Mouse (Mus musculus) intestine, embryonic 15.5 days (tissue): ENCODE measurements around the gene Rarg. TPM values are rescaled to one million over a fixed set of nuclear protein-coding genes. Genes with fewer than 3 reads are reported as not detected.

Experiments used
- ATAC-seq: fragments of 200-750 bp; cut with Nextera tagmentation; 2 replicates; pipeline ENCODE4 v1.8.0; 2017; ENCODE audit warnings: moderate TSS enrichment, moderate library complexity
- H3K27ac ChIP-seq: fragments of 300-500 bp; sonication (generic); 2 replicates; pipeline ENCODE4 v1.5.1; 2015; ENCODE audit warnings: mild to moderate bottlenecking, inconsistent platforms
- H3K27me3 ChIP-seq: fragments of 300-500 bp; sonication (generic); replicated peaks from 2 replicates; pipeline ENCODE4 v1.6.1; 2015; ENCODE audit warnings: inconsistent platforms
- H3K36me3 ChIP-seq: fragments of 300-500 bp; sonication (generic); 2 replicates; pipeline ENCODE4 v1.6.1; 2015; ENCODE audit warnings: inconsistent platforms
- H3K4me1 ChIP-seq: fragments of 300-500 bp; sonication (generic); replicated peaks from 2 replicates; pipeline ENCODE4 v1.6.1; 2015; ENCODE audit warnings: inconsistent platforms
- H3K4me2 ChIP-seq: fragments of 300-500 bp; sonication (generic); replicated peaks from 2 replicates; pipeline ENCODE4 v1.6.1; 2015; ENCODE audit warnings: mild to moderate bottlenecking, inconsistent platforms
- H3K4me3 ChIP-seq: fragments of 300-500 bp; sonication (generic); replicated peaks from 2 replicates; pipeline ENCODE4 v1.5.1; 2015; ENCODE audit warnings: inconsistent platforms
- H3K9ac ChIP-seq: fragments of 300-500 bp; sonication (generic); 2 replicates; pipeline ENCODE4 v1.6.1; 2015; ENCODE audit warnings: inconsistent platforms
- H3K9me3 ChIP-seq: fragments of 300-500 bp; sonication (generic); 2 replicates; pipeline ENCODE4 v1.6.1; 2016; ENCODE audit warnings: inconsistent platforms
- WGBS: fragments of 180-500 bp; shearing (Covaris S2); methylation state at CpG from one replicate; pipeline ENCODE4 v1.1.7; 2015; 5-methylcytosine and 5-hydroxymethylcytosine counted together
- polyA plus RNA-seq: library from polyadenylated mRNA; unstranded; fragments of >200 nt; fragmentation: Nextera tagmentation; extraction: Ambion mirVana; gene quantifications from 2 replicates; pipeline ENCODE4 v1.2.1, GENCODE M21; 2015

Gene Rarg
- 15.8 and 16.5 TPM in 2 replicates for polyA plus RNA-seq

DNA sequence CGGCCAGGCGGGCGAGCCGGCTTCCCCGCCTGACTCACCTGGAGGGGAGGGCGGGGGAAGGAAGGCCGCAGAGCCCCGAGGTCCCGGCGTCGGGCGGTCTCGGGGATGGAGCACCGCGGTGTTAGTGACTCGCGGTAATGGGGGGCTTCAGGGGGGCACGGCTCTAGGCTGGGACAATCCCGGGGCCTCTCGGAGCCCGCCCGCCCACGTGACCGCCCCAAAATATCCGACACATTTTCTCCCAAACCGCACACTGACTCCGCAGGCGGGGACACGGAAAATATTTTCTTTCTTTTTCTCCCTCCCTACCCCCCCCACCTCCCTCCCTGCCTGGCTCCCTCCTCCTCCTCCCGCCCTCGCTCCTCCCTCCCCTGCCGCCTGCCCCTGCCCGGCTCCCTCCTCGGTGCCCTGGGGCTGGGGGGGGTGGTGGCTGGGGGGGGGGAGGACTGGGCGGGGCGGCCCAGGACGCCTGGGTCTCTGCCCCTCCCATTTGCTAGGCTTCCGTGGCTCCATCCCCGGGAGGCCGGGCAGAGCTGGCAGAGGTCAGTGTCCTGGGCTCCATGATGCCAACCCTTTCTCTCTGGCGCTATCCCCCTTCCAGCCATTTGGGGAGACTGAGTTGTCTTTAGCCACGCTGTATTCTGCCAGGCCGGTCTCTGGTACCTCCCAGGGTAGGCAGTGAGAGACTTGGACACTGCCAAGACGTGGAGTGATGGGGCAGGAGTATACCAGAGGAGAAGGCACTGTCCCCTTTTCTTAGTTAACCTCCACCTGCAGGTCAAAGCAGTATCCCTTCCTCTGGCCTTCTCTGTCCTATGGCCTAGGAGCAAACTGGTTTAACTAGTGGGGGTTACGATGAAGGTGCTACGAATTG lies at the start of gene Rarg:
Gene Rarg, minus strand, starts transcription at position 316 of the 874 bp plus-strand sequence.
- H3K27ac ChIP-seq = peak within 1 kb of the TSS; percentile 40; the same call in 1 of the 2 replicates
- H3K36me3 ChIP-seq = no peaks in the 10 kb centered on the region
- H3K4me1 ChIP-seq = peaks cover 30% of the 10 kb centered on the region
- 2% methylated on average over 37 of the region's 46 CpGs for WGBS
- H3K4me2 ChIP-seq = peak within 1 kb of the TSS; percentile 94
- H3K9me3 ChIP-seq = no peaks in the 10 kb centered on the region
- 0 out of 2 replicates have a peak, but pooled peaks cover 5% of the 10 kb centered on the region for H3K27me3 ChIP-seq
- H3K9ac ChIP-seq = peak within 1 kb of the TSS; percentile 64
- H3K4me3 ChIP-seq = peak within 1 kb of the TSS; percentile 56
- ATAC-seq = peak; percentile 65

DNA sequence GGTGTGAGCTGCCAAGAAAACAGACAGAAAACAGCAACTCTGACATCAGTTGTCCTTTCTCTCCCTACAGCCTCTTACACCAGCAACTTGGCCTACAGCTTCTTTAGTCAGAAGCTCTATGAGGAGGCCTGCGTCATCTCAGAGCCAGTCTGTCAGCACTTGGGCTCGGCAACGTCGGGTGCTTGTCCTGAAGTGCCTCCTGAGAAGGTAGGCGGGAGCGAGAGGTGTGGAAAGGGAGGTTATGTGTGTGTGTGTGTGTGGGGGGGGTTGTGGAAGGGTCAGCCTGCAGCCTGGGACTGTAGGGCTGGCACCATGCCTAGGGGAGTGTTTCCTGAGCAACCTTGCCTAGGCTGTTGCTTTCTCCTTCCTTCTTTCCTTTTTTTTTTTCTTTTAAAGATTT lies 45.2 kb upstream of the Rarg start:
- Histone ChIP-seq H3K27ac (no peak overlapping the region), H3K36me3 (peaks cover 39% of the 10 kb centered on the region), H3K9ac (no peak overlapping the region), H3K4me1 (no peaks in the 10 kb centered on the region), H3K4me3 (no peak overlapping the region), H3K27me3 (no peaks in the 10 kb centered on the region), H3K4me2 (no peak overlapping the region), H3K9me3 (no peaks in the 10 kb centered on the region)
- ATAC-seq = no peak
- WGBS = 75% methylated on average over 6 of the region's 6 CpGs

DNA sequence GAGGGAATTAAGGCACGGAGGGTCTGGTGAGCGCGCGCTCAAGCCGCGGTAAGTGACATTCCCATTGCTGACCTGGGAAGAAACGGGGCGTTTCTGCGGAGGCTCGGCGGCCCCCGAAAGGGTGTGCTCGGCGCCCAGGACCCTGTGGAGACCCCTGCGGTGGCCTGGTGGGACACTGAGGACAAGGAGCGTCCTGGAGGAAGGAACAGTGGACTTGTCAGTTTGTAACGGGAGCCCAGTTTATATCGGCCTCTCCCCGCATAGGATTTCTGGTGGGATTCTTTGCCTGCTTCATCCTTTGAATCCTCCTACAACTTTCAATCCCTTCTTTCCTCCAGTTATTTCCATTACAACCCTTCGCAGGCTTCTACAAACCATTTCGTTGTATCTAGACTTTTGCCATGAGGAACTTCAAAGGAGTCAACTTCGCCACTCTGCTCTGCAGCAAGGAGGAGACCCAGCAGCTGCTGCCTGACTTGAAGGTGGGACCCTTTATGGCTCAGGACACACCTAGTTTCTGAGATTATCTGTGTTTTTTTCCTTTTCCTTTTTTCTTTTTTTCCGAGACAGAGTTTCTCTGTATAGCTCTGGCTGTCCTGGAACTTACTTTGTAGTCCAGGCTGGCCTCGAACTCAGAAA lies 39.2 kb upstream of the Rarg start:
- H3K4me2 ChIP-seq = peak overlapping the region; percentile 84
- H3K27ac ChIP-seq = peak overlapping the region; percentile 29; the same call in 1 of the 2 replicates
- peak; percentile 60 for ATAC-seq
- H3K9me3 ChIP-seq = no peaks in the 10 kb centered on the region
- H3K36me3 ChIP-seq = peaks cover 11% of the 10 kb centered on the region; the same call in 1 of the 2 replicates
- 4% methylated on average over 24 of the region's 24 CpGs for WGBS
- peaks cover 7% of the 10 kb centered on the region; the same call in 1 of the 2 replicates for H3K4me1 ChIP-seq
- peak overlapping the region; percentile 71 for H3K4me3 ChIP-seq
- peak overlapping the region; percentile 57 for H3K9ac ChIP-seq
- no peaks in the 10 kb centered on the region for H3K27me3 ChIP-seq

DNA sequence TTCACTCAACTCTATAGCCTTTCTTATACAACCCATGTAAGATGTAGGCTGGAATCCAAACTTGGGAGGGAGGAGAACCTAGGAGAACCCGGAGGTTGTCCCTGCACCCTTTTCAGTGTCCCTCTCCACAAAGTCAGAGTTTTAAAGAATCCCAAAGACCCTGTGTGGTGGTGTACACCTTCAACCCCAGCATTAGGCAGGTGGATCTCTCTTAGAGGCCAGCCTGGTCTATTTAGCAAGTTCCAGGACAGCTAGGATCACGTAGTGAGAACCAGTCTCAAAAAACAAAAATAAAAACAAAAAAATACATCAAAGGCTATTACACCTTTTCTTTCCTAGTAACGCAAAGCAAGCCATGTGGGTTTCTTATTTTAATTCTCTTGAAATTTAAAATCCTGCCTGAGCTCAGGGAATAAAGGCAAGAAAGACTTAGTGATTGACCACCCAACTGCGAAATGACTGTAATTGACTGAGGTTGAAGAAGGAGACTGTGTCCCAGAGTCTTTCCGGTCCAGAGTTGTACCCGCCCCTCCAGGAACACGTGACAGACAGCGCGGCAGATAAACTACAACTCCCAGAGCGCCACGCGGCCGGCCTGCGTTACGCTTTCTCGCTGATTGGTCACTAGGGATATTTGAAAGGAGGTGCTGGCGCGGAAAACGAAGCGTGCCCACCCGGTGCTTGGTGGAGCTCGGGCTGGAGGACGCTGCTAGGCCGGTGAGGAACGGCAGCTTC lies 38.5 kb upstream of the Rarg start, which contains the start of gene Espl1:
Gene Espl1, plus strand, starts transcription at position 634 of the 735 bp plus-strand sequence.
- Histone ChIP-seq H3K4me2 (peak within 1 kb of the TSS; percentile 84), H3K36me3 (peaks cover 11% of the 10 kb centered on the region; the same call in 1 of the 2 replicates), H3K27ac (peak within 1 kb of the TSS; percentile 29; the same call in 1 of the 2 replicates), H3K27me3 (no peaks in the 10 kb centered on the region), H3K4me1 (peaks cover 7% of the 10 kb centered on the region; the same call in 1 of the 2 replicates), H3K9ac (peak within 1 kb of the TSS; percentile 57), H3K9me3 (no peaks in the 10 kb centered on the region), H3K4me3 (peak within 1 kb of the TSS; percentile 71)
- peak; percentile 99 for ATAC-seq
- WGBS = 7% methylated on average over 25 of the region's 25 CpGs

DNA sequence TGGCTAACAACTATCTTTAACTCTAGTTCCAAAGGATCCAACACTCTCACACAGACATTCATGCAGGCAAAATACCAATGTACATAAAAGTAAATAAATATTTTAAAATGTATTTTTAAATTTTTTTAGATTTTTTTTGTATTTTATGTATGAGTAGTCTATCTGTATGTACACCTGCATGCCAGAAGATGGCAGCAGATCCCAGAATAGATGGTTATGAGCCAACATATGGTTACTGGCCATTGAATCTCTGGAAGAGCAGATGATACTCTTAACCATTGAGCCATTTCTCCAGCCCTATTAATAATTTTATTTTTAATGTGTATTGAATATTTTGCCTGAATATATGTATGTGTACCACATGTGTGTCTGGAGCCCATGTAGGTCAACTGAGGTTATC lies 30.1 kb upstream of the Rarg start:
- no peaks in the 10 kb centered on the region for H3K36me3 ChIP-seq
- H3K4me2 ChIP-seq = no peak overlapping the region
- no peak overlapping the region for H3K27ac ChIP-seq
- H3K4me3 ChIP-seq = no peak overlapping the region
- no peaks in the 10 kb centered on the region for H3K9me3 ChIP-seq
- H3K9ac ChIP-seq = no peak overlapping the region
- H3K4me1 ChIP-seq = no peaks in the 10 kb centered on the region
- ATAC-seq = no peak
- no peaks in the 10 kb centered on the region for H3K27me3 ChIP-seq

DNA sequence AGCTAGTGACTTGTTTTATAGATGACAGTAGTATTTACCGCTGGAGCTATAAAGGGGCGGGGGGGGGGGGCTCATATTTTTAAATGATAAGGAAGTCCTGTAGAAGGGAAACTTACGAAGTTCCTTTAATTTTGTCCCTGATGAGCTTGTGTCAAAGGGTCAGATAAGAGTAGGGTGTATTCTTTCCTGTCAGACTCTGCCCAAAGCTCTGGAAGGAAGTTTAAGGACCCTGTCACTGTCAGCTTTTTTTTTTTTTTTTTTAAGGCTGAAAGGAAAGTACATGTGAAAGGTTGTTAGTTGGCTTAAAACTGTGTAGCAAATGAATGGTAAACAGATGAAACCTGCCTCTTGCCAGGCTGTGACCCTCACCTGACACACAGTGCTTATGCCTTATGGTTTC lies 26.3 kb upstream of the Rarg start:
- Histone ChIP-seq H3K4me3 (no peak overlapping the region), H3K4me1 (peaks cover 10% of the 10 kb centered on the region), H3K9me3 (no peaks in the 10 kb centered on the region), H3K27ac (no peak overlapping the region), H3K9ac (no peak overlapping the region), H3K4me2 (no peak overlapping the region), H3K27me3 (no peaks in the 10 kb centered on the region), H3K36me3 (peaks cover 18% of the 10 kb centered on the region; the same call in 1 of the 2 replicates)
- ATAC-seq = no peak
- 71% methylated on average over 3 of the region's 3 CpGs for WGBS

DNA sequence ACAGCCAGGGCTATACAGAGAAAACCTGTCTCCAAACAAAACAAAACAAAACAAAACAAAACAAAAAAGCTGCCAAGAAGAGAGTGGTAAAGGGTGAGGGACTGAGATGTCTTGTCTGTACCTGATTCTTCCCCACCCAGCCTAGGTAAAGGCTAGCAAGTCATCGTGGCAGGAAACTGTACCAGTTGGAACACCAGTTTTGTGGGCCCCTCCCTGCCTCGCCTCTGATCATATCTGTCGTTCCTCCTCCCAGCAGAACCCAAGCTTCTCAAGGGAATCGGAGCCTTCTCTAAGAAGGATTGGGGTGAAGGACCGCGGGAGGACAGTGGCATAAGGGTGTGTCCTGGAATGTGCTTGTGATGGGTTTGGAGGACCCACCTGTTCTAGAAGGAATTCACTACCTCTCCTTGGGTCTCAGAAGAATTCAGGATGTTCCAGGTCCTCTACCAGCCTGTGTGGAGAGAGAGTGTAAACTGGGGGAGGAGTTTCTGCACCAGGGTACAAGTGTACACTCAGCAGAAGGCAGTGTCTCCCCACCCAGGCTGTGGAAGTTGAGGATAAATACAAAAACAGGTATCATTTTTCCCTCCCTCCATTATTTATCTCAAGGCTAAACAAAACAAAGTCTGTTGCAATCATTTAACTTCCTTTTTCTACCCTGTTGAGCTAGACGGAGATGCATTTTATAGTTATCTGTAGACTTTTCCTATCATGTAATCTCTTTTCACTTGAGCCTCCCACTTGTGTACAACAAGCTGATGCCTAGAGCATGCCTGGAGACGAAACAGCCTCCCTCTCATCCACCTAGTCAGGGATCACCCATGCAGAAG lies 25.4 kb upstream of the Rarg start:
- peaks cover 18% of the 10 kb centered on the region; the same call in 1 of the 2 replicates for H3K36me3 ChIP-seq
- WGBS = 72% methylated on average over 8 of the region's 8 CpGs
- no peaks in the 10 kb centered on the region for H3K27me3 ChIP-seq
- no peak overlapping the region for H3K9ac ChIP-seq
- no peak overlapping the region for H3K27ac ChIP-seq
- peaks cover 10% of the 10 kb centered on the region for H3K4me1 ChIP-seq
- H3K4me2 ChIP-seq = no peak overlapping the region
- no peaks in the 10 kb centered on the region for H3K9me3 ChIP-seq
- no peak overlapping the region for H3K4me3 ChIP-seq
- no peak for ATAC-seq

DNA sequence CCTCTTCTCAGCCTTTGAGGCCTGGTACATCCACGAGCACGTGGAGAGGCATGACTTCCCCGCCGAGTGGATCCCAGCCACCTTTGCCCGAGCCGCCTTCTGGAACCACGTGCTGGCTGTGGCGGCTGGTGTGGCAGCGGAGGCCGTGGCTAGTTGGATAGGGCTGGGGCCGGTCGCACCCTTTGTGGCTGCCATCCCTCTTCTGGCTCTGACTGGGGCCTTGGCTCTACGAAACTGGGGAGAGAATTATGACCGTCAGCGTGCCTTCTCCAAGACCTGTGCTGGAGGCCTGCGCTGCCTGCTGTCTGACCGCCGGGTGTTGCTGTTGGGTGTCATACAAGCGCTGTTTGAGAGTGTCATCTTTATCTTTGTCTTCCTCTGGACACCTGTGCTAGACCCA lies 23.3 kb upstream of the Rarg start:
- no peak for ATAC-seq
- Histone ChIP-seq H3K4me1 (peaks cover 10% of the 10 kb centered on the region), H3K36me3 (peaks cover 18% of the 10 kb centered on the region; the same call in 1 of the 2 replicates), H3K27me3 (no peaks in the 10 kb centered on the region), H3K27ac (no peak overlapping the region), H3K9me3 (no peaks in the 10 kb centered on the region), H3K4me3 (peak overlapping the region; percentile 96), H3K9ac (peak overlapping the region; percentile 89), H3K4me2 (peak overlapping the region; percentile 81)
- 93% methylated on average over 19 of the region's 19 CpGs for WGBS

DNA sequence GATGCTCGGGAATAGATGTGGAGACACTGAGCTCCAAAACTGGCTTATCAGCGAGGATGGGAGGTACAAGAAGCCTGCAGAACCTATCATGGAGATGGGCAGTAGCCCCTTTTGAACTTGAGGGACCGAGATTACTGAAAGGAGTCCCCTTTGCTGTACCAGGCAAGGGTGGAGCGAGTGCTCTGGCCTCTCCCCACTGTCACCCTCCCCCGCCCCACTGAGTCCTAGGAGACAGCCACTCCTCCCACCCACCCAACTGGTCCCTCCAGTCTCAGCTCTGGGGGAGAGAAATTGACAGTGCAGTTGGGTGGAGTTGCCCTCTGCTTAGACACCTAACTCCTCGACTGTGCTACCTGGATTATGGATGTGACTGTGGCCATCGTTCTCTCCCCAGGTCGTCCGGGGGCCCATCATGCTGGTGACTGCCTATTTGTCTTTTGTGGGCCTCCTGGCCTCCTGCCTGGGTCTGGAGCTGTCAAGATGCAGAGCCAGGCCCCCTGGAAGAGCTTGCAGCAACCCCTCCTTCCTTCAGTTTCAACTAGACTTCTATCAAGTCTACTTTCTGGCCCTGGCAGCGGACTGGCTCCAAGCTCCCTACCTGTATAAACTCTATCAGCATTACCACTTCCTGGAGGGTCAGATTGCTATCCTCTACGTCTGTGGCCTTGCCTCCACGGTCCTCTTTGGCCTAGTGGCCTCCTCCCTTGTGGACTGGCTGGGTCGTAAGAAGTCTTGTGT lies 22.6 kb upstream of the Rarg start:
- H3K36me3 ChIP-seq = peaks cover 18% of the 10 kb centered on the region; the same call in 1 of the 2 replicates
- peak overlapping the region; percentile 81 for H3K4me2 ChIP-seq
- 28% methylated on average over 13 of the region's 13 CpGs for WGBS
- peak; percentile 53 for ATAC-seq
- H3K4me1 ChIP-seq = peaks cover 10% of the 10 kb centered on the region
- no peaks in the 10 kb centered on the region for H3K9me3 ChIP-seq
- peak overlapping the region; percentile 89 for H3K9ac ChIP-seq
- H3K27ac ChIP-seq = peak overlapping the region; percentile 94
- H3K4me3 ChIP-seq = peak overlapping the region; percentile 96
- no peaks in the 10 kb centered on the region for H3K27me3 ChIP-seq

DNA sequence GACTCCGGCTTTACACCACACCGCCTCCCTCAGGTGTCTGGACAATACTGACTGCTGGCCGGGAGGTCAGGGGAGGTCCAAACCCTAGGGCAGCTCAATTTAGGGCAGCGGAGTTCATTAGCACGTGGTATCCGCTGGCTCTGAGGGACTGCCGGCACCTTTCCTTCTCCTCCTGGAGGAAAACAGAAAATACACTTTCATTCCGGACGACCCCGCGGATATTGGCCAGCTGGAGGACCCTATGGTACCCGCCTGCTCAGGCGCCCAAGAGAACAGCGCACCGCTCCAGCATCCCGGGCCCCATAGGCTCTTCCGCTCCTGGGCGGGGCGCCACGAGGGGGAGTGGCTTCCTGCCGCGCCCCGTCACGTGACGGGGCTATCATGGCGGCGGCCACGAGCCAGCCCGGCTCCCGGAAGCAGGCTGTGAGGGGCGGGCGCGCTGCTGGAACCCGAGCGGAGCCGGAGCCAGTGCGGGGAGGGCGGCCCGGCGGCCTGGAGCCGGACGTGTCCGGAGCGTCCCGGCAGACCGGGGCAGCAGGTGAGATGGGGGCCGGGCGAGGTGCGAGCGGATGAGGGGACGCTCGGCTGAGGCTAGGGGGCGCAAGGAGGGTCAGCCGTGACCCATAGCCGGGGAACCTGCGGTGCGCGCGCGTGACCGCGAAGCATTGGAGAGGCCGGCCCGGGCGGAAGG lies 21.9 kb upstream of the Rarg start, which contains the start of gene Mfsd5:
Gene Mfsd5, plus strand, starts transcription at position 363 of the 691 bp plus-strand sequence.
- under 1% methylated on average over 62 of the region's 65 CpGs for WGBS
- peak within 1 kb of the TSS; percentile 96 for H3K4me3 ChIP-seq
- H3K27me3 ChIP-seq = no peaks in the 10 kb centered on the region
- no peaks in the 10 kb centered on the region for H3K9me3 ChIP-seq
- peak; percentile 98 for ATAC-seq
- H3K4me2 ChIP-seq = peak within 1 kb of the TSS; percentile 81
- H3K4me1 ChIP-seq = peaks cover 10% of the 10 kb centered on the region
- H3K9ac ChIP-seq = peak within 1 kb of the TSS; percentile 89
- peaks cover 18% of the 10 kb centered on the region; the same call in 1 of the 2 replicates for H3K36me3 ChIP-seq
- H3K27ac ChIP-seq = peak within 1 kb of the TSS; percentile 94
